Mouse (Mus musculus): ENCODE results near the gene Paip2b. TPM values are rescaled to one million over a fixed set of nuclear protein-coding genes. Genes with fewer than 3 reads are reported as not detected.
"Not testable (repeated sequence)": the region's sequence is repeated elsewhere in the genome, so short reads cannot be mapped to it uniquely, and the experiment has no call there.

Gene Paip2b
- polyA plus RNA-seq, 1 experiment from 2014 or later, result 12.5 TPM

DNA sequence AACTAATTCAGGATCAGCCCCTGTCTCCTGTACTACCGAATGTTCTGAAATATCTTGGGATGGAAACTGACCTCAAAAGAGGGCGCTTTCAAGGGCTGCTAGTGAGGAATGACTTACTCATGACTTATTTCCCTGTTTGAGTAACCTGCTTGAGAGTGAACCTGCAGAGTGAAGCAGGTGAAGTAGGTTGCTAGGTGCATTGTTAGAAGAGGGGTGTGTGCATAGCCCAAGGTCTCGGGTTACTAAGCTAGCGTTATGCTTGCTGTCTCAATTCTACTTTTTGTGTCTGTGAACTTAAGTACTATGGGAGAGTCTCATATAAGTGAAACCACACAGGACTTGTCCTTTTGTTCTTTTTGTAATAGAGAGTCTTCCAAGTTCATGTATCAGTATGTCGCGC is 8.5 kb upstream of the Paip2b start:
- Histone ChIP-seq H3K27me3 (replicated peaks) (no peaks in the 10 kb centered on the region), H3K4me3 (no peak overlapping the region), H3K9me3 (0 out of 2 replicates have a peak, but pooled peaks cover 3% of the 10 kb centered on the region), H3K9ac (no peak overlapping the region), H3K4me2 (no peak overlapping the region), H3K4me1 (no peaks in the 10 kb centered on the region), H3K27ac (replicated peaks) (no peak overlapping the region), H3K36me3 (no peaks in the 10 kb centered on the region)
- WGBS, result 79% methylated on average over 6 of the region's 6 CpGs
- ATAC-seq (ENCODE audit: extremely low read depth, insufficient number of reproducible peaks, low FRiP score, low TSS enrichment), result no peak

DNA sequence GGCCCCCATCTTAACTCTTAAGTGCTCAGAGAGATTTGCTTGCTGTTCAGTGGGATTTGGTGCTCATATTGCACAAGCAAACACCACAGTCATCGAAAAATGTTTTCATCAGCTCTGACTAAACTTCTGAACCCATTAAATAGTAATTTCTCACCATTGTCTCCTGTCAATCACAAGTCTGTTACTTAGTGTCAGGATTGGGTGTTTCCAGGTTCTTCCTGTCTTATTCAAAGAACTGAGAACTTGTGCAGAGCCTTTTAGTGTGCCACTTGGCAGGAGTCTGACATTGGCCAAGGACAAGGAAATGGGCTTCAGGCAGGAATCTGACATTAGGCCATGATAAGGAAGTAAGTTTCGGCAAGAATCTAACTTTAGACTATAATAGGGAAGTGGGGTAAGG is 6.5 kb upstream of the Paip2b start:
- H3K36me3 ChIP-seq, result no peaks in the 10 kb centered on the region
- H3K9ac ChIP-seq, result no peak overlapping the region
- no peak for ATAC-seq (ENCODE audit: extremely low read depth, insufficient number of reproducible peaks, low FRiP score, low TSS enrichment)
- no peaks in the 10 kb centered on the region for H3K4me1 ChIP-seq
- no peak overlapping the region for H3K4me2 ChIP-seq
- 55% methylated on average over 2 of the region's 2 CpGs for WGBS
- no peaks in the 10 kb centered on the region for H3K27me3 ChIP-seq (replicated peaks)
- H3K9me3 ChIP-seq, result 0 out of 2 replicates have a peak, but pooled peaks cover 3% of the 10 kb centered on the region
- no peak overlapping the region for H3K4me3 ChIP-seq
- H3K27ac ChIP-seq (replicated peaks), result no peak overlapping the region

- no peak overlapping the region for H3K4me2 ChIP-seq
- H3K4me3 ChIP-seq, result no peak overlapping the region
- ATAC-seq (ENCODE audit: extremely low read depth, insufficient number of reproducible peaks, low FRiP score, low TSS enrichment), result no peak
- H3K4me1 ChIP-seq, result peaks cover 4% of the 10 kb centered on the region
- H3K27ac ChIP-seq (replicated peaks), result no peak overlapping the region
- H3K27me3 ChIP-seq (replicated peaks), result no peaks in the 10 kb centered on the region
- no peaks in the 10 kb centered on the region for H3K36me3 ChIP-seq
- H3K9me3 ChIP-seq, result 0 out of 2 replicates have a peak, but pooled peaks cover 3% of the 10 kb centered on the region
- WGBS, result 67% methylated on average over 2 of the region's 2 CpGs
- no peak overlapping the region for H3K9ac ChIP-seq
Measured at GRCm38 (mm10) chr6:83836826-83837225, 5.3 kb upstream of the Paip2b start.

GRCm38 (mm10) chr6:83832393-83832792 is 852 bp upstream of the Paip2b start:
- not testable (repeated sequence) for H3K36me3 ChIP-seq; ATAC-seq (ENCODE audit: extremely low read depth, insufficient number of reproducible peaks, low FRiP score, low TSS enrichment); H3K9me3 ChIP-seq; H3K27me3 ChIP-seq (replicated peaks)
- peak overlapping the region; percentile 65 for H3K27ac ChIP-seq (replicated peaks)
- H3K9ac ChIP-seq, result peak overlapping the region; percentile 60
- WGBS, result 52% methylated on average over 1 of the region's 1 CpGs
- H3K4me1 ChIP-seq, result peaks cover 12% of the 10 kb centered on the region
- peak overlapping the region; percentile 68 for H3K4me3 ChIP-seq
- H3K4me2 ChIP-seq, result peak overlapping the region; percentile 67

DNA sequence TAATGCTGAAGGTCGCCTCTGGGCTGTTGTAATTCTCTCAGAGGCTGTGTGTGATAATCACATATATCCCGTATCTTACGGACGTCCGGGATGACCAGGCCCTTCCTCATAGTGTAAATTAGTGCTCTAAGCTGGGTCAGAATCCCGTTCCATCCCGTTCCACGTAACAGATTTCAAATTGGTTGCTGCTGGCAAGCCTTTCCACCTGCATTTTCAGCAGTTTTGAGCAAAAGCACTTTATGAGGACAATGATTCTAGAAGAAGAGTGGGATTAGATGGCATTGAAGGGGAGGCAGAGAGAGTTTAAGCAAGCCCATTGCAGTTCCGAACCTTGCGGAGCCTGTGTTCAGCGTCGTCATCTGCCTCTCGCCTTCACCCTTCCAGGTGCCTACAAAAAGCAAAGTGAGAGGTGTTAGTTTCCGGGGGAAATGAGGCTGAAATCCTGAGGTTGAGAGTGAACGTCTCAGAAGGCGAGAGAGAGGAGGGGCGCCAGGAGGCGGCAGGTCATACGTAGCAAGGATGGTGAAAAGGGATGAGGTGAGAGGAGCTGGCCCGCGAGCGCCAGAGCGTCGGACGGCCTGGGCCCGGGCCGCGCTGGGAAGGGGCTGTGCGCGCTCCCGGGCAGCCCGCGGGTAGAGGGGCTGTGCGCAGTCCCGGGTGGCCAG is 468 bp downstream of the Paip2b start:
- Histone ChIP-seq H3K4me1 (peaks cover 12% of the 10 kb centered on the region), H3K27me3 (replicated peaks) (no peaks in the 10 kb centered on the region), H3K36me3 (peaks cover 8% of the 10 kb centered on the region), H3K4me2 (peak overlapping the region; percentile 81), H3K4me3 (peak overlapping the region; percentile 68), H3K27ac (replicated peaks) (peak overlapping the region; percentile 83), H3K9ac (peak overlapping the region; percentile 88), H3K9me3 (no peaks in the 10 kb centered on the region)
- no peak for ATAC-seq (ENCODE audit: extremely low read depth, insufficient number of reproducible peaks, low FRiP score, low TSS enrichment)
- WGBS, result under 1% methylated on average over 35 of the region's 35 CpGs

DNA sequence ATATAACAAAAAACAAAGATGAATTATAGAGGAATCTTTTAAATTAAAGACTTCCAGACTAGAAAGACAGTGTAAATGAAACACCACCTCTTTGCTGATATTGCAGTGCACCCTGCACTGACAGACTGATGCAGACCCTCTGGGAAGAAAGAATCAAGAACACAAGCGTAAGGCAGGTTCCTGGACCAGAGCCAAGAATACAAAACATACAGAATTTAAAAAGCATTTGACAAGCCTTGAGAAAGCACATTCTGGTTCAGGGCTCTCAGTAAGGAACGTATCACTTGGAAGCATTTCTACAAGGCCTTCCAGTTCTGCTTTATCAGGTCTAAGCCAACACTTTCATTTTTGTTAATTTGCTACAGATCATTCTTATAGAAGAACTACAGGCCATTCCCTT is 9.7 kb downstream of the Paip2b start:
- Histone ChIP-seq H3K4me3 (no peak overlapping the region), H3K4me1 (peaks cover 22% of the 10 kb centered on the region), H3K27me3 (replicated peaks) (no peaks in the 10 kb centered on the region), H3K27ac (replicated peaks) (0 out of 2 replicates have a peak overlapping the region, but pooled peaks have one; percentile 32), H3K9me3 (no peaks in the 10 kb centered on the region), H3K9ac (no peak overlapping the region), H3K4me2 (no peak overlapping the region), H3K36me3 (peaks cover 5% of the 10 kb centered on the region; the same call in 1 of the 2 replicates)
- no peak for ATAC-seq (ENCODE audit: extremely low read depth, insufficient number of reproducible peaks, low FRiP score, low TSS enrichment)
- WGBS, result 56% methylated on average over 2 of the region's 2 CpGs

DNA sequence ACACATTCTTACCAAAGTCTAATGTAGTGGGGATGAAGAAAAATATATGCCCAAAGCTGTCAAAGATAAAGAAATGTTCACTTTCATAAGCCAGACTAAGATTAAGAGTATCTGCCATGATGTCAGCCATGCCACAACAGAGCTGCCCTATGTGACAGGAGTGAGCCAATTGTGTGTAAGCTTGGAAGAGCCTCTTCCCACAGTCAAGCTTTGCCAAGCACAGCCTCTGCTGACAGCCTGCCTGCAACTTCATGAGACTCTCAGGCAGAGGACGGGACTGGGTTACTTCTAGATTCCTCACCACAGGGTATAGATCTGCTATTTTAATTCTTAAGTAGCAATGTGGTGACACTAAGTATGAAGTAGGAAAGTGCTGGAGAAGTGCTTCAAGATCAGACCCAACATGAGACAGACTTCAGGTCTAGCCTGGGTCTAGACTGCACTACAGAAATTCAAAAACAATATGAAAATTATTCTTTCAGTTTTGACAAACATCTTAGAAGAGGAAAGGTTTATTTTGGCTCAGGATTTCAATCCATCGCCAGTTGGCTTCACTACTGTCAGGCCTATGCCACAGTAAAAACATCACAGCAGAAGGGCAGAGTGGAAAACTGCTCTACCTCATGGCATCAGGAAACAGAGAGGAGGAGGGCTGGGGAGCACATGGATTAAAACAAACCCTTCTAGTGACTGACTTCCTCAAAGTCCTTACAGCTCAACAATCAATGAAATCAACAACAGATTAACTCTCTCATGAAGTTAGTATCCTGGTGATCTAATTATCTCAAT is 10.6 kb downstream of the Paip2b start:
- no peaks in the 10 kb centered on the region for H3K9me3 ChIP-seq
- 58% methylated on average over 2 of the region's 2 CpGs for WGBS
- peaks cover 22% of the 10 kb centered on the region for H3K4me1 ChIP-seq
- no peak overlapping the region for H3K9ac ChIP-seq
- no peak for ATAC-seq (ENCODE audit: extremely low read depth, insufficient number of reproducible peaks, low FRiP score, low TSS enrichment)
- H3K27me3 ChIP-seq (replicated peaks), result no peaks in the 10 kb centered on the region
- no peak overlapping the region for H3K4me3 ChIP-seq
- no peak overlapping the region for H3K27ac ChIP-seq (replicated peaks)
- peaks cover 9% of the 10 kb centered on the region for H3K36me3 ChIP-seq
- H3K4me2 ChIP-seq, result no peak overlapping the region

DNA sequence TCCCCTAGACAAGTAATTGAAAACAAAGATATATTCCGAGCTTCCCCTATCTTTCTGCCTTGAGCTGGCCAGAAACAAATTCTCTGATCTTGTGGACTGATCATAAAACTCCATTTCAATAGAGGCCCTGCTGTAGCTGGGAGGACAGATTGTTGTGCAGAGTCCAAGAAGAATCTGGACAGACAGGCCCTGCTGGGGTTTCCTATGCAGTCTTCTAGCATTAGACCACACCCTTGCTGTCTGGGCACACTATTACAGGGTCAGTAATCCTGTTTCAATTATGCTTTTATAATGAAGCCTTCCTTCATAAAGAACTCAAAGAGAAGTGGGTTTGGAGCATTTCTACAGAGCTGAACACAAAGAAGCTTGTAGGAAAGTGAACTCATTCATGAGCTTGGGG is 12.5 kb downstream of the Paip2b start:
- no peak overlapping the region for H3K4me3 ChIP-seq
- peaks cover 22% of the 10 kb centered on the region for H3K4me1 ChIP-seq
- no peak overlapping the region for H3K9ac ChIP-seq
- no peaks in the 10 kb centered on the region for H3K27me3 ChIP-seq (replicated peaks)
- no peak overlapping the region for H3K4me2 ChIP-seq
- peaks cover 27% of the 10 kb centered on the region for H3K36me3 ChIP-seq
- no peaks in the 10 kb centered on the region for H3K9me3 ChIP-seq
- no peak overlapping the region for H3K27ac ChIP-seq (replicated peaks)
- ATAC-seq (ENCODE audit: extremely low read depth, insufficient number of reproducible peaks, low FRiP score, low TSS enrichment), result no peak
- WGBS, result 63% methylated on average over 1 of the region's 1 CpGs

DNA sequence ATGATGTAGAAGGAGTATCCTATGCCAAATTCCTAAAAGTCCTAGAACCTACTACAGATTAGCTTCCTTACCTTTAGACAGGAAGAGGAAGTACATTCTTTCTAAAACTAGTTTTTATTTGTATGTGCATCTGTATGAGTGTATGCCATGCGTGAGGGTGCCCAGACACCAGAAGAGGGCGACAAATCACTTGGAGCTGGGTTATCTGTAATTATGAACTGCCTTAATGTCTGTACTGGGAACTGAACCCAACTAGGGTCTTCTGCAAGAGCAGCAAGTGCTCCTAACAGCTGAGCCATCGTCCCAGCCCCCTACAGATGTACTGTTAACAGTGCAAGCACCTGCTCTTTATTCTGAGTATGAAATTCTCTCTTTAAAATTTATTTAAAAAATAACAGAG is 15.7 kb downstream of the Paip2b start:
- H3K4me1 ChIP-seq, result 0 out of 2 replicates have a peak, but pooled peaks cover 2% of the 10 kb centered on the region
- H3K27ac ChIP-seq (replicated peaks), result no peak overlapping the region
- 90% methylated on average over 3 of the region's 3 CpGs for WGBS
- peaks cover 53% of the 10 kb centered on the region for H3K36me3 ChIP-seq
- no peak for ATAC-seq (ENCODE audit: extremely low read depth, insufficient number of reproducible peaks, low FRiP score, low TSS enrichment)
- H3K9ac ChIP-seq, result no peak overlapping the region
- no peaks in the 10 kb centered on the region for H3K27me3 ChIP-seq (replicated peaks)
- no peaks in the 10 kb centered on the region for H3K9me3 ChIP-seq
- H3K4me3 ChIP-seq, result no peak overlapping the region
- H3K4me2 ChIP-seq, result no peak overlapping the region

- Histone ChIP-seq H3K4me3 (no peak overlapping the region), H3K36me3 (peaks cover 79% of the 10 kb centered on the region), H3K4me2 (no peak overlapping the region), H3K27me3 (replicated peaks) (no peaks in the 10 kb centered on the region), H3K9me3 (no peaks in the 10 kb centered on the region), H3K9ac (no peak overlapping the region), H3K4me1 (no peaks in the 10 kb centered on the region), H3K27ac (replicated peaks) (no peak overlapping the region)
- WGBS, result 85% methylated on average over 3 of the region's 3 CpGs
- ATAC-seq (ENCODE audit: extremely low read depth, insufficient number of reproducible peaks, low FRiP score, low TSS enrichment), result no peak
Measured at GRCm38 (mm10) chr6:83802846-83803245, 28.7 kb downstream of the Paip2b start.

GRCm38 (mm10) chr6:83802033-83802432 is 29.5 kb downstream of the Paip2b start:
- H3K9me3 ChIP-seq, result no peaks in the 10 kb centered on the region
- H3K4me1 ChIP-seq, result no peaks in the 10 kb centered on the region
- H3K27me3 ChIP-seq (replicated peaks), result no peaks in the 10 kb centered on the region
- H3K9ac ChIP-seq, result no peak overlapping the region
- ATAC-seq (ENCODE audit: extremely low read depth, insufficient number of reproducible peaks, low FRiP score, low TSS enrichment), result no peak
- H3K36me3 ChIP-seq, result peaks cover 81% of the 10 kb centered on the region
- H3K4me2 ChIP-seq, result no peak overlapping the region
- no peak overlapping the region for H3K27ac ChIP-seq (replicated peaks)
- no peak overlapping the region for H3K4me3 ChIP-seq
- 83% methylated on average over 5 of the region's 5 CpGs for WGBS

Data from heart, embryonic 13.5 days (tissue).